Mouse (Mus musculus) myocyte (in vitro differentiated cells): ENCODE data around the gene Ltb4r1.

Experiments
- CEBPB ChIP-seq: IDR thresholded peaks from 2 replicates; pipeline ENCODE4 v1.6.1; 2011; ENCODE audit warnings: mild to moderate bottlenecking, moderate library complexity; ENCODE audit not compliant: poor library complexity, insufficient read depth, severe bottlenecking
- E2F4 ChIP-seq: IDR thresholded peaks from one replicate; pipeline ENCODE4 v1.6.1; 2011; ENCODE audit warnings: mild to moderate bottlenecking, control low read depth, moderate library complexity; ENCODE audit not compliant: insufficient read depth
- MAX ChIP-seq: IDR thresholded peaks from one replicate; pipeline ENCODE4 v1.6.1; 2011; ENCODE audit warnings: low read depth, mild to moderate bottlenecking, control low read depth
- MYOD1 ChIP-seq, 3 experiments: IDR thresholded peaks; one replicate each; pipeline ENCODE4 v1.6.1; 2011; ENCODE audit warnings: control low read depth in 2 of 3, low read depth in 2 of 3, mild to moderate bottlenecking in 2 of 3, moderate library complexity in 1 of 3; ENCODE audit not compliant: insufficient read length in 2 of 3, control insufficient read depth in 1 of 3
- POLR2A ChIP-seq: IDR thresholded peaks from one replicate; pipeline ENCODE4 v1.6.1; 2011; ENCODE audit warnings: low read depth, mild to moderate bottlenecking, control low read depth, moderate library complexity; ENCODE audit not compliant: insufficient read length
- POLR2AphosphoS2 ChIP-seq: IDR thresholded peaks from one replicate; pipeline ENCODE4 v1.6.1; 2011; ENCODE audit warnings: low read depth, control low read depth; ENCODE audit not compliant: insufficient read length
- REST ChIP-seq: IDR thresholded peaks from one replicate; pipeline ENCODE4 v1.6.1; 2011; ENCODE audit warnings: mild to moderate bottlenecking, control low read depth, moderate library complexity; ENCODE audit not compliant: insufficient read depth, insufficient read length
- SRF ChIP-seq: IDR thresholded peaks from one replicate; pipeline ENCODE4 v1.6.1; 2011; ENCODE audit warnings: low read depth; ENCODE audit not compliant: control insufficient read depth, insufficient read length
- TCF12 ChIP-seq: IDR thresholded peaks from one replicate; pipeline ENCODE4 v1.6.1; 2011; ENCODE audit warnings: mild to moderate bottlenecking, control low read depth; ENCODE audit not compliant: poor library complexity, insufficient read depth, severe bottlenecking
- TCF3 ChIP-seq: IDR thresholded peaks from one replicate; pipeline ENCODE4 v1.6.1; 2011; ENCODE audit warnings: low read depth, control low read depth; ENCODE audit not compliant: insufficient read length
- USF1 ChIP-seq: IDR thresholded peaks from one replicate; pipeline ENCODE4 v1.6.1; 2011; ENCODE audit warnings: low read depth, mild to moderate bottlenecking, control low read depth, moderate library complexity

DNA sequence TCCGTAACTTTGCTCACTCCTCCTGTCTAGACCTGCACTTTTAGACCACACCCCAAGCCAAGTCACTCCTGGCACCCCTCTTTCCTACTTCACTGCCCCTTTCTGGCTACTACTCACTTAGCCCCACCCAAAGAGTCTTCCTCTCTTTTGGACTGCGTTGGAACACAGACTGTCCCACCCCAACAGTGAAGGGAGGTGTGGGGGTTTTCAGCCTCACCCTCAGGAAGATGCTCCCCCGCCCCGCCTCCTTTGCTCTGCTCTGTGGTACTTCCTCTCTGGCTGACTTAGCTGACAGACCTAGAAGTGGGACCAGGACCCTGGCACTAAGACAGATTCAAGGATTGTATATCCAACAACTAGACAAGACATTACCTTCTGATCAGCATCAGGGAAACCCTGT is at the start of gene Ltb4r1:
- TF ChIP-seq TCF3 (no peak), POLR2A (no peak), E2F4 (no peak), POLR2AphosphoS2 (no peak), USF1 (no peak), TCF12 (no peak), SRF (no peak), CEBPB (no peak), MYOD1 (IDR thresholded peaks at IDR 0.05; ENCODE audit: control insufficient read depth in 1 of 3, insufficient read length in 2 of 3, low read depth in 2 of 3) (no peak), REST (no peak), MAX (no peak)
